Mouse (Mus musculus) forebrain, embryonic 14.5 days (tissue): ENCODE measurements around the gene A230050P20Rik. TPM values are rescaled to one million over a fixed set of nuclear protein-coding genes. Genes with fewer than 3 reads are reported as not detected.

Source experiments
- microRNA-seq: library from miRNA; unstranded; fragments of <30 nt; microRNA quantifications from one replicate; pipeline ENCODE4, GENCODE M21; 2016
- polyA plus RNA-seq: library from polyadenylated mRNA; unstranded; fragments of >200 nt; fragmentation: Nextera tagmentation; extraction: Ambion mirVana; gene quantifications from 2 replicates; pipeline ENCODE4 v1.2.1, GENCODE M21; 2014

Gene A230050P20Rik
- polyA plus RNA-seq, 1 experiment from 2014 or later, result 0.62 TPM

Small RNA genes within 50 kb of the gene (microRNA-seq; reads per million reads assigned to microRNA genes)
- 0.40 reads per million for gene Mir7081

Other genes with a start within 250 kb of the A230050P20Rik start
- 468 and 550 TPM in 2 replicates for gene Ubl5, start 225.8 kb upstream of the A230050P20Rik start, polyA plus RNA-seq
- 10.3 and 12.5 TPM in 2 replicates for gene Fbxl12, start 223.9 kb upstream of the A230050P20Rik start, polyA plus RNA-seq
- gene Pin1, start 216.5 kb upstream of the A230050P20Rik start, polyA plus RNA-seq, result 69.2 and 73.3 TPM in 2 replicates
- gene Olfm2, start 122.3 kb upstream of the A230050P20Rik start, polyA plus RNA-seq, result 88.7 and 113 TPM in 2 replicates
- 0.18 and 0.45 TPM in 2 replicates for gene Col5a3, start 53.6 kb upstream of the A230050P20Rik start, polyA plus RNA-seq
- not detected in 2 replicates for gene Rdh8, start 50.1 kb upstream of the A230050P20Rik start, polyA plus RNA-seq
- 15.5 TPM in 2 replicates for gene Angptl6, start 11.1 kb downstream of the A230050P20Rik start, polyA plus RNA-seq
- 44.1 and 49.6 TPM in 2 replicates for gene Ppan, start 19.5 kb downstream of the A230050P20Rik start, polyA plus RNA-seq
- 264 and 269 TPM in 2 replicates for gene Eif3g, start 30.0 kb downstream of the A230050P20Rik start, polyA plus RNA-seq
- gene Dnmt1, start 91.2 kb downstream of the A230050P20Rik start, polyA plus RNA-seq, result 51.1 and 52.1 TPM in 2 replicates
- 5.9 and 7.8 TPM in 2 replicates for gene S1pr2, start 108.1 kb downstream of the A230050P20Rik start, polyA plus RNA-seq
- 118 and 129 TPM in 2 replicates for gene Mrpl4, start 134.1 kb downstream of the A230050P20Rik start, polyA plus RNA-seq
- 2.6 and 3.5 TPM in 2 replicates for gene Icam1, start 147.3 kb downstream of the A230050P20Rik start, polyA plus RNA-seq
- gene Icam4, start 160.7 kb downstream of the A230050P20Rik start, polyA plus RNA-seq, result not detected in 2 replicates
- gene Icam5, start 163.4 kb downstream of the A230050P20Rik start, polyA plus RNA-seq, result 0.63 and 1.0 TPM in 2 replicates
- 1.3 and 1.8 TPM in 2 replicates for gene Zglp1, start 198.5 kb downstream of the A230050P20Rik start, polyA plus RNA-seq
- 0.41 and 1.8 TPM in 2 replicates for gene Gm49373, start 204.5 kb downstream of the A230050P20Rik start, polyA plus RNA-seq
- gene Fdx1l, start 205.0 kb downstream of the A230050P20Rik start, polyA plus RNA-seq, result 60.2 and 69.8 TPM in 2 replicates
- 1.2 and 1.5 TPM in 2 replicates for gene Gm38431, start 223.4 kb downstream of the A230050P20Rik start, polyA plus RNA-seq
- gene Raver1, start 223.4 kb downstream of the A230050P20Rik start, polyA plus RNA-seq, result 43.6 and 47.1 TPM in 2 replicates